Mouse (Mus musculus) megakaryocyte, adult 5-6 weeks (primary cell): ENCODE measurements around the gene Wscd1. TPM values are rescaled to one million over a fixed set of nuclear protein-coding genes. Genes with fewer than 3 reads are reported as not detected.
"Not testable (repeated sequence)": the region's sequence is repeated elsewhere in the genome, so short reads cannot be mapped to it uniquely, and the experiment has no call there.

ENCODE experiments used
- ATAC-seq: 2 replicates; pipeline ENCODE4 v1.8.0; 2016; ENCODE audit warnings: mild to moderate bottlenecking, inconsistent platforms; ENCODE audit not compliant: poor library complexity, severe bottlenecking
- total RNA-seq, 2 experiments: library from RNA; stranded (forward) in 1 of 2; stranded (reverse) in 1 of 2; fragments of 153-499, 151-499 nt in 1 of 2; fragments of 221-1000, 200-1000 nt in 1 of 2; gene quantifications; 2 replicates each; pipeline versions ENCODE4 v1.2.3 to v1.2.4; 2015 to 2017

Gene Wscd1
- total RNA-seq, 2 experiments from 2014 or later = not detected

- ATAC-seq = not testable (repeated sequence)
Measured at GRCm38 (mm10) chr11:71821526-71821925, 71.8 kb downstream of the Wscd1 start.

GRCm38 (mm10) chr11:71822031-71822430 is 72.3 kb downstream of the Wscd1 start:
- ATAC-seq = no peak

GRCm38 (mm10) chr11:71824971-71825370 is 75.3 kb downstream of the Wscd1 start:
- ATAC-seq = no peak
